Mouse (Mus musculus) lung, adult 10 weeks (tissue): ENCODE data around the gene Tbc1d2. TPM values are rescaled to one million over a fixed set of nuclear protein-coding genes. Genes with fewer than 3 reads are reported as not detected.

ENCODE experiments used
- polyA plus RNA-seq: library from polyadenylated mRNA; stranded (reverse); fragments of 350-450 nt; fragmentation: Illumina TruSeq; extraction: RNeasy Lipid Tissue Mini Kit (QIAGEN cat#74804); gene quantifications from one replicate; pipeline ENCODE4 v1.2.3, GENCODE M21; 2014; ENCODE audit warnings: low read depth, low replicate concordance; ENCODE audit not compliant: insufficient read depth

Gene Tbc1d2
- 3.3 TPM for polyA plus RNA-seq

GRCm38 (mm10) chr4:46650086-46650753, at the start of gene Tbc1d2:
Tbc1d2 (minus strand) TSS chr4:46650209.

GRCm38 (mm10) chr4:46601844-46602423, 48.1 kb downstream of the Tbc1d2 start, which contains the start of gene Coro2a:
Coro2a (minus strand) TSS chr4:46602202.

Other genes starting within 250 kb of the Tbc1d2 start
- gene Hemgn, start 236.7 kb downstream of the Tbc1d2 start, polyA plus RNA-seq: not detected
- 95.5 TPM for gene Anp32b, start 199.3 kb downstream of the Tbc1d2 start, polyA plus RNA-seq
- gene Nans, start 161.0 kb downstream of the Tbc1d2 start, polyA plus RNA-seq: 30.4 TPM
- gene Trim14, start 114.1 kb downstream of the Tbc1d2 start, polyA plus RNA-seq: 4.0 TPM
- 5.2 TPM for gene Coro2a, start 48.0 kb downstream of the Tbc1d2 start, polyA plus RNA-seq